Mouse (Mus musculus) stomach, embryonic 16.5 days (tissue): ENCODE results near the gene Calhm2. TPM values are rescaled to one million over a fixed set of nuclear protein-coding genes. Genes with fewer than 3 reads are reported as not detected.

Source experiments
- ATAC-seq: fragments of 200-750 bp; cut with Nextera tagmentation; 2 replicates; pipeline ENCODE4 v1.8.0; 2017; ENCODE audit warnings: moderate number of reproducible peaks, moderate TSS enrichment; ENCODE audit not compliant: insufficient read depth, low FRiP score
- H3K27ac ChIP-seq: fragments of 300-500 bp; sonication (generic); 2 replicates; pipeline ENCODE4 v1.5.1; 2014; ENCODE audit warnings: low read length
- H3K27me3 ChIP-seq: fragments of 300-500 bp; sonication (generic); 2 replicates; pipeline ENCODE4 v1.6.1; 2014; ENCODE audit warnings: low read length, control low read depth, mixed read lengths; ENCODE audit not compliant: control insufficient read depth, insufficient read depth
- H3K36me3 ChIP-seq: fragments of 300-500 bp; sonication (generic); 2 replicates; pipeline ENCODE4 v1.6.1; 2014; ENCODE audit warnings: low read length; ENCODE audit not compliant: control insufficient read depth, insufficient read depth
- H3K4me1 ChIP-seq: fragments of 300-500 bp; sonication (generic); 2 replicates; pipeline ENCODE4 v1.6.1; 2014; ENCODE audit warnings: low read length, control low read depth, mixed read lengths; ENCODE audit not compliant: control insufficient read depth, insufficient read depth
- H3K4me2 ChIP-seq: fragments of 300-500 bp; sonication (generic); 2 replicates; pipeline ENCODE4 v1.6.1; 2014; ENCODE audit warnings: low read depth, low read length, mixed read lengths
- H3K4me3 ChIP-seq: fragments of 300-500 bp; sonication (generic); replicated peaks from 2 replicates; pipeline ENCODE4 v1.5.1; 2014; ENCODE audit warnings: mild to moderate bottlenecking, low read length
- H3K9ac ChIP-seq: fragments of 300-500 bp; sonication (generic); 2 replicates; pipeline ENCODE4 v1.6.1; 2014; ENCODE audit warnings: low read length
- H3K9me3 ChIP-seq: fragments of 300-500 bp; sonication (generic); replicated peaks from 2 replicates; pipeline ENCODE4 v1.6.1; 2016; ENCODE audit warnings: low read length, control low read depth; ENCODE audit not compliant: control insufficient read depth
- WGBS: fragments of 180-500 bp; shearing (Covaris S2); extraction: QIAGEN DNeasy Blood & Tissue Kit; methylation state at CpG from one replicate; pipeline ENCODE4 v1.1.7; 2014; 5-methylcytosine and 5-hydroxymethylcytosine counted together
- polyA plus RNA-seq: library from polyadenylated mRNA; unstranded; fragments of >200 nt; fragmentation: Nextera tagmentation; extraction: Ambion mirVana; gene quantifications from 2 replicates; pipeline ENCODE4 v1.2.1, GENCODE M21; 2015

Gene Calhm2
- 7.8 and 7.9 TPM in 2 replicates for polyA plus RNA-seq

- Histone ChIP-seq H3K9me3 (no peaks in the 10 kb centered on the region), H3K27me3 (no peaks in the 10 kb centered on the region), H3K9ac (peak within 1 kb of the TSS; percentile 87), H3K36me3 (peaks cover 4% of the 10 kb centered on the region; the same call in 1 of the 2 replicates), H3K4me1 (peaks cover 12% of the 10 kb centered on the region), H3K4me3 (peak within 1 kb of the TSS; percentile 60), H3K4me2 (peak within 1 kb of the TSS; percentile 63), H3K27ac (peak within 1 kb of the TSS; percentile 92)
- 3% methylated on average over 28 of the region's 28 CpGs for WGBS
- ATAC-seq, result peak; percentile 79
Observed at GRCm38 (mm10) chr19:47137771-47138421, at the start of gene Calhm2. Calhm2 (minus strand) TSS chr19:47138294.

- no peaks in the 10 kb centered on the region for H3K4me1 ChIP-seq
- no peaks in the 10 kb centered on the region for H3K36me3 ChIP-seq
- ATAC-seq, result no peak
- no peaks in the 10 kb centered on the region for H3K9me3 ChIP-seq
- no peak overlapping the region for H3K27ac ChIP-seq
- no peak overlapping the region for H3K4me3 ChIP-seq
- H3K9ac ChIP-seq, result no peak overlapping the region
- 48% methylated on average over 15 of the region's 15 CpGs for WGBS
- no peaks in the 10 kb centered on the region for H3K27me3 ChIP-seq
- H3K4me2 ChIP-seq, result no peak overlapping the region
Observed at GRCm38 (mm10) chr19:47186514-47187275, 48.6 kb upstream of the Calhm2 start.

GRCm38 (mm10) chr19:47184736-47185135 lies 46.6 kb upstream of the Calhm2 start:
- H3K36me3 ChIP-seq, result no peaks in the 10 kb centered on the region
- no peaks in the 10 kb centered on the region for H3K9me3 ChIP-seq
- WGBS, result 48% methylated on average over 4 of the region's 4 CpGs
- no peak for ATAC-seq
- peaks cover 3% of the 10 kb centered on the region; the same call in 1 of the 2 replicates for H3K27me3 ChIP-seq
- H3K9ac ChIP-seq, result no peak overlapping the region
- H3K27ac ChIP-seq, result no peak overlapping the region
- no peak overlapping the region for H3K4me2 ChIP-seq
- H3K4me3 ChIP-seq, result no peak overlapping the region
- peaks cover 4% of the 10 kb centered on the region for H3K4me1 ChIP-seq

- Histone ChIP-seq H3K4me2 (no peak overlapping the region), H3K4me1 (peaks cover 9% of the 10 kb centered on the region), H3K9me3 (no peaks in the 10 kb centered on the region), H3K27ac (no peak overlapping the region), H3K9ac (no peak overlapping the region), H3K4me3 (no peak overlapping the region), H3K36me3 (no peaks in the 10 kb centered on the region), H3K27me3 (peaks cover 9% of the 10 kb centered on the region; the same call in 1 of the 2 replicates)
- 65% methylated on average over 8 of the region's 8 CpGs for WGBS
- ATAC-seq, result no peak
Observed at GRCm38 (mm10) chr19:47184221-47184620, 46.1 kb upstream of the Calhm2 start.

- H3K4me1 ChIP-seq, result peaks cover 14% of the 10 kb centered on the region
- WGBS, result 17% methylated on average over 8 of the region's 8 CpGs
- H3K4me2 ChIP-seq, result peak overlapping the region; percentile 85
- H3K9me3 ChIP-seq, result no peaks in the 10 kb centered on the region
- no peak overlapping the region for H3K27ac ChIP-seq
- H3K4me3 ChIP-seq, result peak overlapping the region; percentile 71
- H3K36me3 ChIP-seq, result no peaks in the 10 kb centered on the region
- H3K9ac ChIP-seq, result peak overlapping the region; percentile 85
- peaks cover 9% of the 10 kb centered on the region; the same call in 1 of the 2 replicates for H3K27me3 ChIP-seq
- no peak for ATAC-seq
Observed at GRCm38 (mm10) chr19:47180011-47180410, 41.9 kb upstream of the Calhm2 start.

- under 1% methylated on average over 42 of the region's 42 CpGs for WGBS
- peak overlapping the region; percentile 46; the same call in 1 of the 2 replicates for H3K27ac ChIP-seq
- no peaks in the 10 kb centered on the region for H3K9me3 ChIP-seq
- H3K4me3 ChIP-seq, result peak overlapping the region; percentile 71
- H3K27me3 ChIP-seq, result peaks cover 9% of the 10 kb centered on the region; the same call in 1 of the 2 replicates
- peak; percentile 2; the same call in 1 of the 2 replicates for ATAC-seq
- H3K36me3 ChIP-seq, result no peaks in the 10 kb centered on the region
- H3K4me1 ChIP-seq, result peaks cover 14% of the 10 kb centered on the region
- H3K4me2 ChIP-seq, result peak overlapping the region; percentile 85
- peak overlapping the region; percentile 85 for H3K9ac ChIP-seq
Observed at GRCm38 (mm10) chr19:47179272-47179809, 41.2 kb upstream of the Calhm2 start.

GRCm38 (mm10) chr19:47178431-47179271 lies 40.6 kb upstream of the Calhm2 start, which contains the start of gene Neurl1a:
Neurl1a (plus strand) TSS chr19:47178820.
- peak within 1 kb of the TSS; percentile 85 for H3K9ac ChIP-seq
- H3K4me1 ChIP-seq, result peaks cover 14% of the 10 kb centered on the region
- H3K36me3 ChIP-seq, result no peaks in the 10 kb centered on the region
- peak within 1 kb of the TSS; percentile 46 for H3K27ac ChIP-seq
- H3K4me2 ChIP-seq, result peak within 1 kb of the TSS; percentile 85
- WGBS, result under 1% methylated on average over 97 of the region's 98 CpGs
- peak; percentile 59; the same call in 1 of the 2 replicates for ATAC-seq
- peaks cover 9% of the 10 kb centered on the region; the same call in 1 of the 2 replicates for H3K27me3 ChIP-seq
- peak within 1 kb of the TSS; percentile 71 for H3K4me3 ChIP-seq
- H3K9me3 ChIP-seq, result no peaks in the 10 kb centered on the region

GRCm38 (mm10) chr19:47178001-47178400 lies 39.9 kb upstream of the Calhm2 start:
- Histone ChIP-seq H3K4me1 (peaks cover 14% of the 10 kb centered on the region), H3K36me3 (no peaks in the 10 kb centered on the region), H3K4me2 (peak overlapping the region; percentile 85), H3K9ac (no peak overlapping the region), H3K27ac (peak overlapping the region; percentile 33; the same call in 1 of the 2 replicates), H3K4me3 (peak overlapping the region; percentile 71), H3K9me3 (no peaks in the 10 kb centered on the region), H3K27me3 (peaks cover 9% of the 10 kb centered on the region; the same call in 1 of the 2 replicates)
- ATAC-seq, result peak; percentile 42; the same call in 1 of the 2 replicates
- 23% methylated on average over 10 of the region's 10 CpGs for WGBS
